Mouse (Mus musculus): ENCODE measurements at regions not wholly inside any gene's neighbourhood (a gene's known extent, or its start where the extent isn't known, plus 50 kb on each side); places are given as distances from the start of the nearest gene placed in this dataset.

DNA sequence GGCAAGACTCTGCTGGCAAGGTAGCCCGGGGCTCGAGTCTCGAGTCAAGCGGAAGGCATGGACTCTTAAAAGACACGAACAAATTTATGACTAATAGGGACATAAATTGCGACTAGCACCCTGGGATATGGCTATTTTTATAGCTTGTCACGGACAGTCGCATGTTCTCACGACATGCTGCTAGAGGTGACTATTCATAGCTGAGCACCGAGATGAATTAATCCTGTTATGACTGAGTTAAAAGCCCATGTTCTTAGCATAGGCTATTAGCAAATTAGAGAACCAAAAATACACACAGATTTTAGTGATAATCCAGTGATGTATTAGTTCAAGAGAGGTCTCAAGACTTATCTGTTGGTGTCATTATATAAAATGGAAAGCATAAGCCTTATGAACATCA, 539.2 kb downstream of the Gm19410 start:
- Histone ChIP-seq H3K4me2 (ENCODE audit: low read depth) (no peak overlapping the region), H3K79me2 (ENCODE audit: control insufficient read depth, insufficient read depth) (no peaks in the 10 kb centered on the region), H3ac (ENCODE audit: control insufficient read depth, insufficient read length) (no peak overlapping the region), H3K27me3 (ENCODE audit: control insufficient read depth, insufficient read depth, insufficient read length) (no peaks in the 10 kb centered on the region), H3K4me3 (no peak overlapping the region), H3K36me3 (ENCODE audit: control insufficient read depth, insufficient read depth) (no peaks in the 10 kb centered on the region)
- TF ChIP-seq POLR2AphosphoS2 (IDR thresholded peaks at IDR 0.05; ENCODE audit: insufficient read length, low read depth) (no peak), MAX (IDR thresholded peaks at IDR 0.05; ENCODE audit: low read depth) (no peak), SRF (IDR thresholded peaks at IDR 0.05; ENCODE audit: control insufficient read depth, insufficient read length, low read depth) (no peak), MYOD1 (IDR thresholded peaks at IDR 0.05; ENCODE audit: control insufficient read depth in 1 of 3, insufficient read length in 2 of 3, low read depth in 2 of 3) (no peak), MYOG (IDR thresholded peaks at IDR 0.05; ENCODE audit: control insufficient read depth in 1 of 3, insufficient read depth in 1 of 3, insufficient read length in 2 of 3, low read depth in 2 of 3) (no peak), POLR2A (IDR thresholded peaks at IDR 0.05; ENCODE audit: insufficient read length, low read depth) (no peak), REST (IDR thresholded peaks at IDR 0.05; ENCODE audit: insufficient read depth, insufficient read length) (no peak), TCF12 (IDR thresholded peaks at IDR 0.05; ENCODE audit: insufficient read depth, poor library complexity, severe bottlenecking) (no peak), CEBPB (IDR thresholded peaks at IDR 0.05; ENCODE audit: insufficient read depth, poor library complexity, severe bottlenecking) (no peak), USF1 (IDR thresholded peaks at IDR 0.05; ENCODE audit: low read depth) (no peak), TCF3 (IDR thresholded peaks at IDR 0.05; ENCODE audit: insufficient read length, low read depth) (no peak), E2F4 (IDR thresholded peaks at IDR 0.05; ENCODE audit: insufficient read depth) (no peak)

- Histone ChIP-seq H3K4me2 (ENCODE audit: low read depth) (no peak overlapping the region), H3K36me3 (ENCODE audit: control insufficient read depth, insufficient read depth) (no peaks in the 10 kb centered on the region), H3ac (ENCODE audit: control insufficient read depth, insufficient read length) (no peak overlapping the region), H3K4me3 (no peak overlapping the region), H3K27me3 (ENCODE audit: control insufficient read depth, insufficient read depth, insufficient read length) (no peaks in the 10 kb centered on the region), H3K79me2 (ENCODE audit: control insufficient read depth, insufficient read depth) (no peaks in the 10 kb centered on the region)
- no peak for TF ChIP-seq TCF3 (IDR thresholded peaks at IDR 0.05; ENCODE audit: insufficient read length, low read depth)
- no peak for TF ChIP-seq REST (IDR thresholded peaks at IDR 0.05; ENCODE audit: insufficient read depth, insufficient read length)
- TF ChIP-seq SRF (IDR thresholded peaks at IDR 0.05; ENCODE audit: control insufficient read depth, insufficient read length, low read depth) = no peak
- TF ChIP-seq TCF12 (IDR thresholded peaks at IDR 0.05; ENCODE audit: insufficient read depth, poor library complexity, severe bottlenecking) = no peak
- no peak for TF ChIP-seq USF1 (IDR thresholded peaks at IDR 0.05; ENCODE audit: low read depth)
- TF ChIP-seq POLR2A (IDR thresholded peaks at IDR 0.05; ENCODE audit: insufficient read length, low read depth) = no peak
- TF ChIP-seq MYOD1 (IDR thresholded peaks at IDR 0.05; ENCODE audit: control insufficient read depth in 1 of 3, insufficient read length in 2 of 3, low read depth in 2 of 3) = no peak
These were observed 540.7 kb downstream of the Gm19410 start for GRCm38 (mm10) chr8:36306336-36306735.

DNA sequence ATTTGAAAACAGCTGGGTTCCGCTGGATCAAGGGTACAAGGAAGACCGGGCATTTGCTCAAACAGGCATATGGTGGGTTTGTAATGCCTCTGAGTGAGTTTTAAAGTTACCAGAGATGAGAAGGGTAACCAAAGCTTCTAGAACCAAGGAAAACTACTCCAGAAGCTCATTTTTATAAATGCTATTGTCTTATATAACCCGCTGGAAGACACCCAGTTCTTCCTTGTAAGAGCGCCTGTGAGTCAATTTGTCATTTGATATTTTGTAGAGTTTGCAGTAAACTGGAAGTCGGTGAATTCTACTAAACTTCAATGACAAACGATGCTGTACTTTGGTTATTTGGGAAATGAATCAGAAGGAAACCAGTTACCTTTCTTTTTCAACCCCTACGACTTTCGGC, 541.9 kb downstream of the Gm19410 start:
- Histone ChIP-seq H3K4me3 (no peak overlapping the region), H3K4me2 (ENCODE audit: low read depth) (no peak overlapping the region), H3ac (ENCODE audit: control insufficient read depth, insufficient read length) (no peak overlapping the region), H3K79me2 (ENCODE audit: control insufficient read depth, insufficient read depth) (no peaks in the 10 kb centered on the region), H3K36me3 (ENCODE audit: control insufficient read depth, insufficient read depth) (no peaks in the 10 kb centered on the region), H3K27me3 (ENCODE audit: control insufficient read depth, insufficient read depth, insufficient read length) (no peaks in the 10 kb centered on the region)
- no peak for TF ChIP-seq CEBPB (IDR thresholded peaks at IDR 0.05; ENCODE audit: insufficient read depth, poor library complexity, severe bottlenecking)
- no peak for TF ChIP-seq POLR2AphosphoS2 (IDR thresholded peaks at IDR 0.05; ENCODE audit: insufficient read length, low read depth)

GRCm38 (mm10) chr8:36308056-36308455, 542.5 kb downstream of the Gm19410 start:
- Histone ChIP-seq H3ac (ENCODE audit: control insufficient read depth, insufficient read length) (no peak overlapping the region), H3K4me3 (no peak overlapping the region), H3K27me3 (ENCODE audit: control insufficient read depth, insufficient read depth, insufficient read length) (no peaks in the 10 kb centered on the region), H3K4me2 (ENCODE audit: low read depth) (no peak overlapping the region), H3K79me2 (ENCODE audit: control insufficient read depth, insufficient read depth) (no peaks in the 10 kb centered on the region), H3K36me3 (ENCODE audit: control insufficient read depth, insufficient read depth) (no peaks in the 10 kb centered on the region)
- TF ChIP-seq SRF (IDR thresholded peaks at IDR 0.05; ENCODE audit: control insufficient read depth, insufficient read length, low read depth) = no peak

DNA sequence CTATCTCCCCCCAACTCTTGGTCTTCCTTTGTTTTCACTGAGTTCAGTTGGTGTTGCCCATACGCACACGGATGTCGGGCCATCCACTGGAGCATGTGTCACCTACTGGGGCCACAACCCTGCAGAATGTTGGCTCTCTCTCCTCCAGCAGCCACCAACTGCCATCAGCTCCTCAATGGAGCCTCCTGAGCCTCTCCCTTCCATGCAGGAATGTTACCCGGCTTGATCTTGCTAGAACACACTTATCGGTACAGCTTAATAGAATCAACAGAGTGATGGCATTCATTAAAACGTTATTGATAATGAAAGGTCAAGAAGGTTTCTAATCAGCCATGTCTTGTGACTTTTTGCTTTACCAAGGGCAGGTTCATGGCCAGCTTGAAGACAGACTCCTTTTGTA, 543.7 kb downstream of the Gm19410 start:
- Histone ChIP-seq H3ac (ENCODE audit: control insufficient read depth, insufficient read length) (no peak overlapping the region), H3K79me2 (ENCODE audit: control insufficient read depth, insufficient read depth) (no peaks in the 10 kb centered on the region), H3K4me2 (ENCODE audit: low read depth) (no peak overlapping the region), H3K36me3 (ENCODE audit: control insufficient read depth, insufficient read depth) (no peaks in the 10 kb centered on the region), H3K27me3 (ENCODE audit: control insufficient read depth, insufficient read depth, insufficient read length) (no peaks in the 10 kb centered on the region), H3K4me3 (no peak overlapping the region)
- no peak for TF ChIP-seq SRF (IDR thresholded peaks at IDR 0.05; ENCODE audit: control insufficient read depth, insufficient read length, low read depth)
- no peak for TF ChIP-seq USF1 (IDR thresholded peaks at IDR 0.05; ENCODE audit: low read depth)
- no peak for TF ChIP-seq MYOG (IDR thresholded peaks at IDR 0.05; ENCODE audit: control insufficient read depth in 1 of 3, insufficient read depth in 1 of 3, insufficient read length in 2 of 3, low read depth in 2 of 3)
- no peak for TF ChIP-seq TCF12 (IDR thresholded peaks at IDR 0.05; ENCODE audit: insufficient read depth, poor library complexity, severe bottlenecking)
- TF ChIP-seq MYOD1 (IDR thresholded peaks at IDR 0.05; ENCODE audit: control insufficient read depth in 1 of 3, insufficient read length in 2 of 3, low read depth in 2 of 3) = no peak
- TF ChIP-seq POLR2A (IDR thresholded peaks at IDR 0.05; ENCODE audit: insufficient read length, low read depth) = no peak
- no peak for TF ChIP-seq CEBPB (IDR thresholded peaks at IDR 0.05; ENCODE audit: insufficient read depth, poor library complexity, severe bottlenecking)
- no peak for TF ChIP-seq E2F4 (IDR thresholded peaks at IDR 0.05; ENCODE audit: insufficient read depth)
- TF ChIP-seq MAX (IDR thresholded peaks at IDR 0.05; ENCODE audit: low read depth) = no peak
- no peak for TF ChIP-seq TCF3 (IDR thresholded peaks at IDR 0.05; ENCODE audit: insufficient read length, low read depth)
- TF ChIP-seq REST (IDR thresholded peaks at IDR 0.05; ENCODE audit: insufficient read depth, insufficient read length) = no peak
- no peak for TF ChIP-seq POLR2AphosphoS2 (IDR thresholded peaks at IDR 0.05; ENCODE audit: insufficient read length, low read depth)

Data from myocyte (in vitro differentiated cells).